Mouse (Mus musculus) forebrain, postnatal 0 days (tissue): Measurements from ENCODE around the gene Siva1. TPM values are rescaled to one million over a fixed set of nuclear protein-coding genes. Genes with fewer than 3 reads are reported as not detected.

Experiments used
- ATAC-seq: fragments of 200-750 bp; cut with Nextera tagmentation; 2 replicates; pipeline ENCODE4 v1.8.0; 2017; ENCODE audit warnings: mild to moderate bottlenecking, moderate library complexity
- DNase-seq: peaks from one replicate; pipeline ENCODE4 v3.0.0-alpha.2; 2015
- H3K27ac ChIP-seq: fragments of 300-500 bp; sonication (generic); 2 replicates; pipeline ENCODE4 v1.5.1; 2014; ENCODE audit warnings: low read depth, mild to moderate bottlenecking, antibody characterized with exemption, low read length, moderate library complexity, mixed read lengths
- H3K27me3 ChIP-seq: fragments of 300-500 bp; sonication (generic); 2 replicates; pipeline ENCODE4 v1.6.1; 2014; ENCODE audit warnings: mild to moderate bottlenecking, low read length, mixed read lengths; ENCODE audit not compliant: insufficient read depth
- H3K36me3 ChIP-seq: fragments of 300-500 bp; sonication (generic); 2 replicates; pipeline ENCODE4 v1.6.1; 2014; ENCODE audit warnings: mild to moderate bottlenecking, moderate library complexity; ENCODE audit not compliant: insufficient read depth
- H3K4me1 ChIP-seq: fragments of 300-500 bp; sonication (generic); 2 replicates; pipeline ENCODE4 v1.6.1; 2014; ENCODE audit warnings: antibody characterized with exemption; ENCODE audit not compliant: insufficient read depth
- H3K4me2 ChIP-seq: fragments of 300-500 bp; sonication (generic); 2 replicates; pipeline ENCODE4 v1.6.1; 2014; ENCODE audit warnings: low read depth, mild to moderate bottlenecking, moderate library complexity
- H3K4me3 ChIP-seq: fragments of 300-500 bp; sonication (generic); 2 replicates; pipeline ENCODE4 v1.5.1; 2014; ENCODE audit warnings: low read depth, low read length, mixed read lengths
- H3K9ac ChIP-seq: fragments of 300-500 bp; sonication (generic); 2 replicates; pipeline ENCODE4 v1.6.1; 2014; ENCODE audit warnings: mild to moderate bottlenecking
- H3K9me3 ChIP-seq: fragments of 300-500 bp; sonication (generic); 2 replicates; pipeline ENCODE4 v1.6.1; 2016; ENCODE audit warnings: low read length
- CTCF ChIP-seq: sonication (generic); IDR thresholded peaks from 2 replicates; pipeline ENCODE4 v1.5.1; 2016; ENCODE audit warnings: antibody characterized with exemption, control low read depth, low read depth
- WGBS: fragments of 180-500 bp; shearing (Covaris S2); extraction: QIAGEN DNeasy Blood & Tissue Kit; methylation state at CpG from one replicate; pipeline ENCODE4 v1.1.7; 2014; 5-methylcytosine and 5-hydroxymethylcytosine counted together
- polyA plus RNA-seq: library from polyadenylated mRNA; unstranded; fragments of >200 nt; fragmentation: Nextera tagmentation; extraction: Ambion mirVana; gene quantifications from 2 replicates; pipeline ENCODE4 v1.2.1, GENCODE M21; 2015
- total RNA-seq: library from RNA; depleted of rRNA; stranded (reverse); fragments of >200 nt; gene quantifications from 2 replicates; pipeline ENCODE4 v1.2.3, GENCODE M21; 2014

The Siva1 gene
- total and polyA plus RNA-seq, 2 experiments from 2014 or later = 28.0 to 50.5 TPM

DNA sequence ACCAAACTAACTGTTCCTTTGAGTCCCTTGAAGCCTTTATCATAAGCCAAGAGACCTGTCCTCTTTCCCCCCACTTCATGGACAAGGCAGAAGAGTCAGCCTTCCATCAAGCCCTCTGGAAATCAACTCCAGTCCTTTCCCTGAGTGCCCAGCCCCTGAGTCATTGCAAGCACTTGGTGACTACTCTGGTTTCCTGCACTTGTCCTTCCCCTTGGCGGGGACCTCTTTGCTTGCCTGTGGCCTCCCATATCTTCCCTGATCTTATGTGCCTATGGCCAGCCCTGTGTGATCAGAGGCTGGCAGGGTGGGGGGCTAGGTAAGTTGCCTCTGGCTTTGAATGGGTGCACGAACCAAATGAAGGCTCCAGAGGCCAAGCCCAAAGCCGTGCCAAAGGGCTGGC lies 22.6 kb upstream of the Siva1 start:
- H3K27ac ChIP-seq = no peak overlapping the region
- no peak for ATAC-seq
- H3K9me3 ChIP-seq = no peaks in the 10 kb centered on the region
- H3K27me3 ChIP-seq = no peaks in the 10 kb centered on the region; the same call in 1 of the 2 replicates
- no peak for DNase-seq
- no peaks in the 10 kb centered on the region for H3K36me3 ChIP-seq
- H3K4me2 ChIP-seq = no peak overlapping the region
- no peak overlapping the region for H3K9ac ChIP-seq
- 82% methylated on average over 3 of the region's 3 CpGs for WGBS
- H3K4me3 ChIP-seq = no peak overlapping the region
- no peak for TF ChIP-seq CTCF
- 0 out of 2 replicates have a peak, but pooled peaks cover 9% of the 10 kb centered on the region for H3K4me1 ChIP-seq

GRCm38 (mm10) chr12:112623742-112624141 lies 20.7 kb upstream of the Siva1 start:
- Histone ChIP-seq H3K36me3 (no peaks in the 10 kb centered on the region), H3K9me3 (no peaks in the 10 kb centered on the region), H3K4me3 (no peak overlapping the region), H3K4me2 (no peak overlapping the region), H3K9ac (no peak overlapping the region), H3K27ac (no peak overlapping the region), H3K27me3 (no peaks in the 10 kb centered on the region; the same call in 1 of the 2 replicates), H3K4me1 (0 out of 2 replicates have a peak, but pooled peaks cover 5% of the 10 kb centered on the region)
- TF ChIP-seq CTCF = peak; percentile 88
- WGBS = 27% methylated on average over 2 of the region's 2 CpGs
- DNase-seq (peak; percentile 77), ATAC-seq (peak; percentile 54)

DNA sequence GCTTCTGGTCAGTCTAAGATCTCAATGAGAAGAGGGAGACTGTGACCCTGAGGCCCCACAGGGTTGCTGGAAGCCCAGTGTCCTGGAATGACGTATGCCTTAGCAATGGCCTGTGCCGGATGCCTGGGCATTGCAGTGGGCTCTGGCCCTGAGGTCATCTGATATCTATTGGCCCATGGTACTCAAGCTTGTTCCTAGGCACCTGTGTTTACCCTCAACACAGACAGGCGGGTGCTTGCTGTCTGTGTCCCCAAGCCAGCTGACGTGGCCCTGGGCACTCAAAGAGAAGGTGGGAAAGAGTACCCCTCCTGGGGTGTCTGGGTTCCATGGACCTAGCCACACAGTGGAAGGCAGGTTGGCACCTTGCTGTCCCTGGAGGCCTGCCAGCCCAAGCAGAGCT lies 18.8 kb upstream of the Siva1 start:
- no peak for TF ChIP-seq CTCF
- ATAC-seq (no peak), DNase-seq (no peak)
- Histone ChIP-seq H3K9ac (no peak overlapping the region), H3K4me1 (no peaks in the 10 kb centered on the region), H3K27ac (no peak overlapping the region), H3K36me3 (no peaks in the 10 kb centered on the region), H3K4me3 (no peak overlapping the region), H3K27me3 (no peaks in the 10 kb centered on the region; the same call in 1 of the 2 replicates), H3K9me3 (no peaks in the 10 kb centered on the region), H3K4me2 (no peak overlapping the region)
- WGBS = 84% methylated on average over 4 of the region's 4 CpGs

GRCm38 (mm10) chr12:112626455-112626854 lies 18.0 kb upstream of the Siva1 start:
- Histone ChIP-seq H3K9ac (no peak overlapping the region), H3K4me3 (no peak overlapping the region), H3K9me3 (no peaks in the 10 kb centered on the region), H3K27me3 (no peaks in the 10 kb centered on the region; the same call in 1 of the 2 replicates), H3K4me2 (no peak overlapping the region), H3K36me3 (no peaks in the 10 kb centered on the region), H3K4me1 (no peaks in the 10 kb centered on the region), H3K27ac (no peak overlapping the region)
- no peak for TF ChIP-seq CTCF
- DNase-seq (no peak), ATAC-seq (no peak)
- WGBS = 81% methylated on average over 6 of the region's 6 CpGs

- Histone ChIP-seq H3K27me3 (no peaks in the 10 kb centered on the region), H3K27ac (no peak overlapping the region), H3K4me3 (no peak overlapping the region), H3K9ac (no peak overlapping the region), H3K36me3 (no peaks in the 10 kb centered on the region), H3K4me2 (no peak overlapping the region), H3K9me3 (no peaks in the 10 kb centered on the region), H3K4me1 (no peaks in the 10 kb centered on the region)
- ATAC-seq (no peak), DNase-seq (no peak)
- TF ChIP-seq CTCF = peak; percentile 54
- 70% methylated on average over 7 of the region's 7 CpGs for WGBS
These were observed 17.2 kb upstream of the Siva1 start for GRCm38 (mm10) chr12:112627097-112627881.

DNA sequence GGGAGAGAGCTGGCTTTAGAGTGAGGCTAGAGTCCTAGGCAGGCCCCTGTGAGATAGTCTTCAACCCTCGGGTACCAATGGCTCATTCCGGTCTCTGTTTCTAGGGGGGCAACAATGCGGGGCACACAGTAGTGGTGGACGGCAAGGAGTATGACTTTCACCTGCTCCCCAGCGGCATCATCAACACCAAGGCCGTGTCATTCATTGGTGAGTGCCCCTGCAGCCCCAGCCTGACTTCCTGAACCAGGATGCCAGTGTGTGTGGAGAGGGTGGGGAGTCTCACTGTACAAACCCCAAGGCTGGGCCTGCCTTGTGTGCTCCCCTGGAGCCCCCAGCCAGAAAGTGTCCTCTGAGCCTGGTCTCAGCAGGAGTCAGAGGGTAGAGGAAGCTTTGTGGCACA lies 16.3 kb upstream of the Siva1 start:
- Histone ChIP-seq H3K4me3 (no peak overlapping the region), H3K9me3 (no peaks in the 10 kb centered on the region), H3K4me2 (no peak overlapping the region), H3K4me1 (no peaks in the 10 kb centered on the region), H3K27ac (no peak overlapping the region), H3K27me3 (no peaks in the 10 kb centered on the region), H3K36me3 (no peaks in the 10 kb centered on the region), H3K9ac (no peak overlapping the region)
- WGBS = 85% methylated on average over 6 of the region's 6 CpGs
- TF ChIP-seq CTCF = no peak
- DNase-seq (no peak), ATAC-seq (no peak)

GRCm38 (mm10) chr12:112628928-112629721 lies 15.4 kb upstream of the Siva1 start:
- TF ChIP-seq CTCF = no peak

More at GRCm38 (mm10) chr12:112628928-112629721, 15.4 kb upstream of the Siva1 start:
- Histone ChIP-seq H3K27me3 (no peaks in the 10 kb centered on the region), H3K4me3 (peak overlapping the region; percentile 20), H3K27ac (0 out of 2 replicates have a peak overlapping the region, but pooled peaks have one; percentile 21), H3K36me3 (no peaks in the 10 kb centered on the region), H3K4me1 (no peaks in the 10 kb centered on the region), H3K4me2 (peak overlapping the region; percentile 45), H3K9me3 (no peaks in the 10 kb centered on the region), H3K9ac (peak overlapping the region; percentile 29)
- WGBS = 34% methylated on average over 19 of the region's 19 CpGs
- ATAC-seq (peak; percentile 92), DNase-seq (peak; percentile 76)
